Mouse (Mus musculus): ENCODE measurements at regions not wholly inside any gene's neighbourhood (a gene's known extent, or its start where the extent isn't known, plus 50 kb on each side); places are given as distances from the start of the nearest gene placed in this dataset.

DNA sequence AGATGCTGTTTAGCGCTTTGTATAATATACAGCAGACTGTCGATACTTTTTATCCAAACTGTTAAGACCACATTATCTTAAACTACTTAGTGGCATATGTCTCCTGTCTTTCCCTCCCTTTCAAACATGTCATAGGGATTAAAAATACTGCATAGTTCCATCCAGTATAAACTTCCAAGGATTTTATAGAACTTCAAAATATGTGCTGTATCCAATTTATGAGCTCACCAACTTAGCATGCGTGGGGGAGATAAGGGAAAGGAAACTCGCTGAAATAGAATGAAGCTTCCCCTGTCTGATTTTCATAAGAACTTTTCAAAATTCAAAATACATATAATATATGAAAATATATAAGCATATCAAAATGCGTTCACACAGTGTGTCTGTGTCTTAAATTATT, 147.2 kb downstream of the BC067074 start:
- no peaks in the 10 kb centered on the region for H3K79me2 ChIP-seq (ENCODE audit: control insufficient read depth, insufficient read depth, low read length, poor library complexity)
- no peak for DNase-seq (ENCODE audit: low read depth, low spot score)
- no peaks in the 10 kb centered on the region for H3K4me1 ChIP-seq (ENCODE audit: control insufficient read depth in 1 of 2, insufficient read depth in 2 of 2, low read length in 2 of 2)
- no peaks in the 10 kb centered on the region for H3K36me3 ChIP-seq (ENCODE audit: control insufficient read depth in 1 of 2, insufficient read depth in 2 of 2, low read length in 2 of 2)
- no peak overlapping the region for H3K9ac ChIP-seq (ENCODE audit: control insufficient read depth, low read depth, low read length, poor library complexity, severe bottlenecking)
- H3K27ac ChIP-seq (ENCODE audit: control insufficient read depth, low read depth, low read length) = no peak overlapping the region
- H3K9me3 ChIP-seq (replicated peaks; ENCODE audit: insufficient read depth, low read length) = no peaks in the 10 kb centered on the region
- TF ChIP-seq CTCF (IDR thresholded peaks at IDR 0.05 in 2 of 3, conservative IDR thresholded peaks at IDR 0.05 in 1 of 3; ENCODE audit: control insufficient read depth in 1 of 3, insufficient read depth in 1 of 3, low read depth in 2 of 3, low read length in 3 of 3, poor library complexity in 1 of 3, severe bottlenecking in 1 of 3) (no peak), ZNF384 (IDR thresholded peaks at IDR 0.05; ENCODE audit: low read depth, low read length) (no peak), SIN3A (IDR thresholded peaks at IDR 0.05; ENCODE audit: low read length) (no peak), TBP (IDR thresholded peaks at IDR 0.05; ENCODE audit: low read depth, low read length) (no peak), ZKSCAN1 (IDR thresholded peaks at IDR 0.05; ENCODE audit: low read depth, low read length) (no peak), TCF12 (IDR thresholded peaks at IDR 0.05; ENCODE audit: low read depth, low read length) (no peak), MYB (IDR thresholded peaks at IDR 0.05; ENCODE audit: low read depth, low read length) (no peak), POLR2A (IDR thresholded peaks at IDR 0.05; ENCODE audit: control insufficient read depth in 1 of 2, insufficient read depth in 1 of 2, low read depth in 1 of 2, low read length in 2 of 2, poor library complexity in 1 of 2) (no peak), USF1 (IDR thresholded peaks at IDR 0.05; ENCODE audit: low read depth, low read length) (no peak), SMC3 (IDR thresholded peaks at IDR 0.05; ENCODE audit: low read depth, low read length) (no peak), POLR2AphosphoS5 (IDR thresholded peaks at IDR 0.05; ENCODE audit: borderline replicate concordance, low read depth, low read length) (no peak)
- H3K4me3 ChIP-seq (ENCODE audit: control insufficient read depth in 1 of 2, insufficient read depth in 1 of 2, low read depth in 2 of 2, low read length in 2 of 2) = no peak overlapping the region
- no peaks in the 10 kb centered on the region for H3K27me3 ChIP-seq (ENCODE audit: control insufficient read depth in 1 of 2, insufficient read depth in 2 of 2, low read length in 2 of 2)

DNA sequence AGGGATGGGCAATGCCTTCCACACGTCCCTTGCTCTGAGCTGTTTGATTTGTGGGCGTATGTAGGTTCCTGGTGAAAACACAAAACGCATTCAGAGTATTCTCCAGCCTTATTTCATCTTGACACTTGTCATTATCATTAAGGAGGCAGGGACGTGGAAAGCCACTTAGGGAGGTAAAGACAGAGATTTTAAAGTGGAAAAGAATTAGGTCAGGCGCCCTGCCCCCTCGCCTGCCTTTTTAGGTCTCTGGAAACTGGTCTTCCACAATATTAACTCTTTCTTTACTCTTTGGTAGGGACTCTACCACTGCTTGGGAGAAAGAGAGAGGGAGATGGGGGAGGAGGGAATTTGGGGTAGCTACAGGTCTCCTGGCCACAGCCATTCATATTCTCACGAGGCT, 146.6 kb downstream of the BC067074 start:
- H3K9me3 ChIP-seq (replicated peaks; ENCODE audit: insufficient read depth, low read length) = no peaks in the 10 kb centered on the region
- no peak for DNase-seq (ENCODE audit: low read depth, low spot score)

DNA sequence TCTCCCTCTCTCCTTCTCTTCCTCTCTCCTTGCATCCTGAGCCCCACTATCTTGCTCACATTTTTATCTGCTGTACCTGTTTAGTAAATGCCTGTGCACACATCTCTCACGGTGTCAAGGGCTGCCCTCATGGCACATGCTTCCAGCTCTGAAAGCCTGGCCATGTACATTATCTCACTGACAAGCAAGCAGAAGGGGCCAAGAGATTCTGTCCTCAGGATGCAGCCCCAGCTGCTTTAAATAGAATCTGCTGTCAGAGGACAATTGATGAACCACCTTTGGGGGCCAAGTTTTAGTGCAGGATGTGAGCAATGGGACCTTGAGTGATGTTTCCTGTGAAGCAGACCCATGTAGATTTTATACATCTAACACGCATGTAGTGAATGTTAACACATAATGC, 145.9 kb downstream of the BC067074 start:
- no peak for DNase-seq (ENCODE audit: low read depth, low spot score)
- no peak overlapping the region for H3K9ac ChIP-seq (ENCODE audit: control insufficient read depth, low read depth, low read length, poor library complexity, severe bottlenecking)
- no peaks in the 10 kb centered on the region for H3K9me3 ChIP-seq (replicated peaks; ENCODE audit: insufficient read depth, low read length)
- H3K36me3 ChIP-seq (ENCODE audit: control insufficient read depth in 1 of 2, insufficient read depth in 2 of 2, low read length in 2 of 2) = no peaks in the 10 kb centered on the region
- H3K4me3 ChIP-seq (ENCODE audit: control insufficient read depth in 1 of 2, insufficient read depth in 1 of 2, low read depth in 2 of 2, low read length in 2 of 2) = no peak overlapping the region
- H3K4me1 ChIP-seq (ENCODE audit: control insufficient read depth in 1 of 2, insufficient read depth in 2 of 2, low read length in 2 of 2) = no peaks in the 10 kb centered on the region
- no peak overlapping the region for H3K27ac ChIP-seq (ENCODE audit: control insufficient read depth, low read depth, low read length)
- H3K79me2 ChIP-seq (ENCODE audit: control insufficient read depth, insufficient read depth, low read length, poor library complexity) = no peaks in the 10 kb centered on the region
- H3K27me3 ChIP-seq (ENCODE audit: control insufficient read depth in 1 of 2, insufficient read depth in 2 of 2, low read length in 2 of 2) = no peaks in the 10 kb centered on the region
- TF ChIP-seq POLR2AphosphoS2 (IDR thresholded peaks at IDR 0.05; ENCODE audit: low read length) (no peak), USF1 (IDR thresholded peaks at IDR 0.05; ENCODE audit: low read depth, low read length) (no peak), MAZ (IDR thresholded peaks at IDR 0.05; ENCODE audit: low read depth, low read length) (no peak), JUND (IDR thresholded peaks at IDR 0.05; ENCODE audit: low read depth, low read length) (no peak), E2F4 (IDR thresholded peaks at IDR 0.05; ENCODE audit: borderline replicate concordance, low read depth, low read length) (no peak), KAT2A (conservative IDR thresholded peaks at IDR 0.05; ENCODE audit: low read depth, low read length) (no peak), CHD1 (IDR thresholded peaks at IDR 0.05; ENCODE audit: low read depth, low read length) (no peak), BHLHE40 (IDR thresholded peaks at IDR 0.05; ENCODE audit: borderline replicate concordance, low read depth, low read length) (no peak), TCF12 (IDR thresholded peaks at IDR 0.05; ENCODE audit: low read depth, low read length) (no peak), SIN3A (IDR thresholded peaks at IDR 0.05; ENCODE audit: low read length) (no peak), EP300 (IDR thresholded peaks at IDR 0.05; ENCODE audit: low read depth in 1 of 2, low read length in 2 of 2) (no peak), MAX (IDR thresholded peaks at IDR 0.05; ENCODE audit: low read length) (no peak), ZKSCAN1 (IDR thresholded peaks at IDR 0.05; ENCODE audit: low read depth, low read length) (no peak), NRF1 (IDR thresholded peaks at IDR 0.05; ENCODE audit: insufficient read depth, low read depth, low read length, poor library complexity, severe bottlenecking) (no peak), ETS1 (IDR thresholded peaks at IDR 0.05; ENCODE audit: low read depth, low read length) (no peak), HCFC1 (IDR thresholded peaks at IDR 0.05; ENCODE audit: low read depth, low read length) (no peak)

More for the DNA sequence above, 146.6 kb downstream of the BC067074 start:
- H3K79me2 ChIP-seq (ENCODE audit: control insufficient read depth, insufficient read depth, low read length, poor library complexity) = no peaks in the 10 kb centered on the region
- TF ChIP-seq NELFE (IDR thresholded peaks at IDR 0.05; ENCODE audit: low read depth, low read length) = no peak
- TF ChIP-seq GATA1 (IDR thresholded peaks at IDR 0.05; ENCODE audit: low read depth, low read length) = no peak
- no peak for TF ChIP-seq NRF1 (IDR thresholded peaks at IDR 0.05; ENCODE audit: insufficient read depth, low read depth, low read length, poor library complexity, severe bottlenecking)
- TF ChIP-seq BHLHE40 (IDR thresholded peaks at IDR 0.05; ENCODE audit: borderline replicate concordance, low read depth, low read length) = no peak
- no peak for TF ChIP-seq MAZ (IDR thresholded peaks at IDR 0.05; ENCODE audit: low read depth, low read length)
- TF ChIP-seq ETS1 (IDR thresholded peaks at IDR 0.05; ENCODE audit: low read depth, low read length) = no peak
- TF ChIP-seq USF2 (IDR thresholded peaks at IDR 0.05; ENCODE audit: borderline replicate concordance in 1 of 2, insufficient read depth in 1 of 2, low read depth in 1 of 2, low read length in 2 of 2) = no peak
- TF ChIP-seq POLR2A (IDR thresholded peaks at IDR 0.05; ENCODE audit: control insufficient read depth in 1 of 2, insufficient read depth in 1 of 2, low read depth in 1 of 2, low read length in 2 of 2, poor library complexity in 1 of 2) = no peak
- no peak for TF ChIP-seq TBP (IDR thresholded peaks at IDR 0.05; ENCODE audit: low read depth, low read length)
- TF ChIP-seq MAFK (IDR thresholded peaks at IDR 0.05; ENCODE audit: borderline replicate concordance, low read depth, low read length) = no peak
- TF ChIP-seq MAX (IDR thresholded peaks at IDR 0.05; ENCODE audit: low read length) = no peak
- no peak overlapping the region for H3K4me3 ChIP-seq (ENCODE audit: control insufficient read depth in 1 of 2, insufficient read depth in 1 of 2, low read depth in 2 of 2, low read length in 2 of 2)
- H3K36me3 ChIP-seq (ENCODE audit: control insufficient read depth in 1 of 2, insufficient read depth in 2 of 2, low read length in 2 of 2) = no peaks in the 10 kb centered on the region
- no peaks in the 10 kb centered on the region for H3K27me3 ChIP-seq (ENCODE audit: control insufficient read depth in 1 of 2, insufficient read depth in 2 of 2, low read length in 2 of 2)
- H3K4me1 ChIP-seq (ENCODE audit: control insufficient read depth in 1 of 2, insufficient read depth in 2 of 2, low read length in 2 of 2) = no peaks in the 10 kb centered on the region
- no peak overlapping the region for H3K27ac ChIP-seq (ENCODE audit: control insufficient read depth, low read depth, low read length)
- no peak overlapping the region for H3K9ac ChIP-seq (ENCODE audit: control insufficient read depth, low read depth, low read length, poor library complexity, severe bottlenecking)
